Mouse (Mus musculus): ENCODE measurements around the gene Ip6k2. TPM values are rescaled to one million over a fixed set of nuclear protein-coding genes. Genes with fewer than 3 reads are reported as not detected.

The Ip6k2 gene
- polyA plus RNA-seq, 1 experiment from 2014 or later, result 74.7 TPM

DNA sequence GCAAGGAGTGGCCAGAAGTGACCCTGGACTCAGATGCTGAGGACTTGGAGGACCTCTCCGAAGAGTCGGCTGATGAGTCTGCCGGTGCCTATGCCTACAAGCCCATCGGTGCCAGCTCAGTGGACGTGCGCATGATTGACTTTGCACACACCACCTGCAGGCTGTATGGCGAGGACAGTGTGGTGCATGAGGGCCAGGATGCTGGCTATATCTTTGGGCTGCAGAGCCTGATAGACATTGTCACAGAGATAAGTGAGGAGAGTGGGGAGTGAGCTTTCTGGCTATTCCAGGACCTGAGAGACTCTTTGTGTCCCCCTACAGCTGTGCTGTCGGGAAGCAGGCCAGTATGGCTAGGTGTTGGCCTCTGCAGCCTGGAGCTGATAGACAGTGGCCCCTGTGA lies 22.2 kb downstream of the Ip6k2 start:
- H3K36me3 ChIP-seq (ENCODE audit: control insufficient read depth, insufficient read depth, low read length), result peaks cover 67% of the 10 kb centered on the region
- no peak overlapping the region for H3K4me2 ChIP-seq (ENCODE audit: low read depth, low read length)
- H3K9me3 ChIP-seq (ENCODE audit: control insufficient read depth, low read length), result no peaks in the 10 kb centered on the region
- H3K27ac ChIP-seq (replicated peaks; ENCODE audit: low read depth, low read length), result no peak overlapping the region
- peaks cover 9% of the 10 kb centered on the region for H3K4me1 ChIP-seq (ENCODE audit: control insufficient read depth, insufficient read depth, low read length)
- DNase-seq (ENCODE audit: low spot score) (no peak), ATAC-seq (ENCODE audit: low read depth) (no peak)
- no peaks in the 10 kb centered on the region for H3K27me3 ChIP-seq (replicated peaks; ENCODE audit: control insufficient read depth, insufficient read depth, low read length)
- no peak overlapping the region for H3K4me3 ChIP-seq (ENCODE audit: low read depth, low read length)
- WGBS, result 84% methylated on average over 8 of the region's 8 CpGs
- H3K9ac ChIP-seq (ENCODE audit: low read depth, low read length), result no peak overlapping the region

DNA sequence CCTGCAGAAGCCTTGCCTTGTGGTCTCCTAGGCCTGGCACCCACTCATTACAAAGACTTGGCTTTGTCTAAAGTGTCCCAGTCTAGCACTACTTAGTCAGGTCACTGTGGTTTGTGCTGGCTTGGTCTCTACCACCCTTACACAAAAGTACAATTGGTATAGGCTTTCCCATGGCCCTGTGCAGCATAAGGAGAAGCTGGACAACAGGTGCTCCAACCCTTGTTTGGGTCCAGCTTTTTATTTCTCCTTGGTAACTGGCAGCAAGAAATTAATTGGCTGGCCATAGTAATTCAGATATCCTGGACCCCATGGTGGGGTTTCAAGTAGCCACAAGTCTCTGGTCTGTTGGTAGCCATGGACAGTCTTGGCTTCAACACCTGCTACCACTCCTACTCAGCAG lies 22.8 kb downstream of the Ip6k2 start:
- no peak overlapping the region for H3K9ac ChIP-seq (ENCODE audit: low read depth, low read length)
- peaks cover 65% of the 10 kb centered on the region for H3K36me3 ChIP-seq (ENCODE audit: control insufficient read depth, insufficient read depth, low read length)
- no peak overlapping the region for H3K4me2 ChIP-seq (ENCODE audit: low read depth, low read length)
- no peak overlapping the region for H3K4me3 ChIP-seq (ENCODE audit: low read depth, low read length)
- H3K27ac ChIP-seq (replicated peaks; ENCODE audit: low read depth, low read length), result no peak overlapping the region
- H3K9me3 ChIP-seq (ENCODE audit: control insufficient read depth, low read length), result no peaks in the 10 kb centered on the region
- DNase-seq (ENCODE audit: low spot score), result no peak
- H3K27me3 ChIP-seq (replicated peaks; ENCODE audit: control insufficient read depth, insufficient read depth, low read length), result no peaks in the 10 kb centered on the region
- ATAC-seq (ENCODE audit: low read depth), result no peak
- H3K4me1 ChIP-seq (ENCODE audit: control insufficient read depth, insufficient read depth, low read length), result peaks cover 9% of the 10 kb centered on the region

DNA sequence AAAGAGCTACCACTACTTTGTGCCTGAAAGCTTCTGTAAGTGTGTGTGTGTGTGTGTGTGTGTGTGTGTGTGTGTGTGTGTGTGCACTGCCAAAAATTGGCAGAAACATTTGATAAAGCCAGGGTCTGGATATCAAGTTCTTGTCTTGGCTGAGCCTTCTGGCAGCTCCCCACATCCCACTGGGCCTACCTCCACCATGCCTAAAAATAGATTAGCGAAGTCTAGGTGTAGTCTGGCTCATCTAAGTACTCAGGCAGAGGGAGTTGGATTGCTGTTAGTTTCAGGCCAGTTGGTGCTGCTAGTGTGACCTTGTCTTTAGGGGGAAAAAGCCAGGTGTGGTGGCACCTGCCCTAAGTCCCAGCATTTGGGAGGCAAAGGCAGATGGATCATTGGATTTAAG lies 23.2 kb downstream of the Ip6k2 start:
- DNase-seq (ENCODE audit: low spot score), result no peak
- Histone ChIP-seq H3K4me1 (ENCODE audit: control insufficient read depth, insufficient read depth, low read length) (peaks cover 9% of the 10 kb centered on the region), H3K4me3 (ENCODE audit: low read depth, low read length) (no peak overlapping the region), H3K27me3 (replicated peaks; ENCODE audit: control insufficient read depth, insufficient read depth, low read length) (no peaks in the 10 kb centered on the region), H3K36me3 (ENCODE audit: control insufficient read depth, insufficient read depth, low read length) (peaks cover 65% of the 10 kb centered on the region), H3K9ac (ENCODE audit: low read depth, low read length) (no peak overlapping the region), H3K27ac (replicated peaks; ENCODE audit: low read depth, low read length) (no peak overlapping the region), H3K9me3 (ENCODE audit: control insufficient read depth, low read length) (no peaks in the 10 kb centered on the region), H3K4me2 (ENCODE audit: low read depth, low read length) (no peak overlapping the region)
- 73% methylated on average over 1 of the region's 1 CpGs for WGBS
- ATAC-seq (ENCODE audit: low read depth), result no peak

DNA sequence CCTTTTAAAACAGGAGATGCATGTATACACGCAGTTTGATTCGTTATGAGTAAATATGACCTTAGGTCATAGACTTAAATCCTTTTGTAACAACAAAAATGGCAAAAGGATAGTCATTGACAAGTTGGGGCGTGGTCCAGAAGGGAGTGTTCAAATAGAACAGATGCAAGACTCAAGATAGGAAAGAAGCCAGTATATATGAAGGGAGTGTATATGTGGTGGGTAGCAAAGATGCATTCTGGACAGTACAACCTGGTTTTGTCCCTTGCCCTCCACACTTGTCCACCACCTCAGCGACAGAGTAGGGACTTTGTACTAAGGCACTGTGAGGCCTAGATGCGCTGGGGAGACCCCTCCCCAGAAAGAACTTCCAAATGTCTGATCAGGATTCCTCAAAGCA lies 24.1 kb downstream of the Ip6k2 start:
- Histone ChIP-seq H3K4me2 (ENCODE audit: low read depth, low read length) (no peak overlapping the region), H3K9me3 (ENCODE audit: control insufficient read depth, low read length) (no peaks in the 10 kb centered on the region), H3K36me3 (ENCODE audit: control insufficient read depth, insufficient read depth, low read length) (peaks cover 65% of the 10 kb centered on the region), H3K4me3 (ENCODE audit: low read depth, low read length) (no peak overlapping the region), H3K27ac (replicated peaks; ENCODE audit: low read depth, low read length) (no peak overlapping the region), H3K9ac (ENCODE audit: low read depth, low read length) (no peak overlapping the region), H3K4me1 (ENCODE audit: control insufficient read depth, insufficient read depth, low read length) (peaks cover 9% of the 10 kb centered on the region), H3K27me3 (replicated peaks; ENCODE audit: control insufficient read depth, insufficient read depth, low read length) (no peaks in the 10 kb centered on the region)
- DNase-seq (ENCODE audit: low spot score) (no peak), ATAC-seq (ENCODE audit: low read depth) (no peak)
- WGBS, result 72% methylated on average over 5 of the region's 5 CpGs

DNA sequence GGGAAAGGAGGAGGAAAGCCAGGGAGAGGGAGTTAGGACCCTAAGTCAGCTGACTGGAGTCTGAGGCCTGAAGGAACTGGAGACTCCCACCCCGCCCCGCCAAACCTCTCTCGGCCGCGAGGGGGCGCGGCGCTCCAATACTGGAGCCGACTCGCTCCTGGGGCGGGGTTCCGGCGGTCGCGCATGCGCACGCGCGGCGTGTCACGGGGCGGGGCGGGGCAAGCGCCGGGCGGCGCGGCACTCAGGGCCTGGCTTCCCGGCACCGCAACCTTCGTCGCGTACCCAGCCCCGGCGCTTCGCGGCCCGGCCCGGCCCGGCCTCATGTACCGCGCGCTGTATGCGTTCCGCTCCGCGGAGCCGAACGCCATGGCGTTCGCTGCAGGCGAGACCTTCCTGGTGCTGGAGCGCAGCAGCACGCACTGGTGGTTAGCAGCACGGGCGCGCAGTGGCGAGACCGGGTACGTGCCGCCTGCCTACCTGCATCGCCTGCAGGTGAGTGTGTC lies 24.6 kb downstream of the Ip6k2 start, which contains the start of gene Nckipsd:
TSS of gene Nckipsd (plus strand) at position 206 of the 503 bp plus-strand sequence.
- peak; percentile 91 for DNase-seq (ENCODE audit: low spot score)
- Histone ChIP-seq H3K27me3 (replicated peaks; ENCODE audit: control insufficient read depth, insufficient read depth, low read length) (no peaks in the 10 kb centered on the region), H3K4me1 (ENCODE audit: control insufficient read depth, insufficient read depth, low read length) (peaks cover 9% of the 10 kb centered on the region), H3K36me3 (ENCODE audit: control insufficient read depth, insufficient read depth, low read length) (peaks cover 65% of the 10 kb centered on the region), H3K4me2 (ENCODE audit: low read depth, low read length) (peak within 1 kb of the TSS; percentile 82), H3K9ac (ENCODE audit: low read depth, low read length) (peak within 1 kb of the TSS; percentile 84), H3K27ac (replicated peaks; ENCODE audit: low read depth, low read length) (no peak within 1 kb of the TSS), H3K4me3 (ENCODE audit: low read depth, low read length) (peak within 1 kb of the TSS; percentile 80), H3K9me3 (ENCODE audit: control insufficient read depth, low read length) (no peaks in the 10 kb centered on the region)
- peak; percentile 87 for ATAC-seq (ENCODE audit: low read depth)
- WGBS, result under 1% methylated on average over 39 of the region's 62 CpGs

DNA sequence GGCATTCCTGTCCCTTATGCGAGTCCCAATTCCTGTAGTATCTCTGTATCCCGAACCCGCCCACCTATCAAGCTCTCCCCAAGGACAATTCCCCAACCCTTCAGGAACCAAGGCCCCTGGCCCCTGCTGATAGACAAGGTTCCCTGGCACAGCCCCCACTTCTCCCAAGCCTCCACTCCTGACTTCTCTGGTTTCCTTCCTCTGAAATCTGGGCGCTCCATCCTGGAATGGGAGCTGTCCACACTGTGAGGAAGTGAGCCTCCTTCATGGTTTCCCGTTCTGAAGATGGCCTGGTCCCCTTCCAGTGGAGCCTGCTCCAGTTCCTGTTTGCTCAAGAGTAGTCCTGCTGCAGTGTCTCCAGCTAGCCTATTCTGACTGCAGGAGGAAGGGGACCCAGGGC lies 25.6 kb downstream of the Ip6k2 start:
- H3K27me3 ChIP-seq (replicated peaks; ENCODE audit: control insufficient read depth, insufficient read depth, low read length), result no peaks in the 10 kb centered on the region
- H3K4me3 ChIP-seq (ENCODE audit: low read depth, low read length), result peak overlapping the region; percentile 80
- DNase-seq (ENCODE audit: low spot score) (no peak), ATAC-seq (ENCODE audit: low read depth) (no peak)
- H3K4me1 ChIP-seq (ENCODE audit: control insufficient read depth, insufficient read depth, low read length), result peaks cover 9% of the 10 kb centered on the region
- peaks cover 63% of the 10 kb centered on the region for H3K36me3 ChIP-seq (ENCODE audit: control insufficient read depth, insufficient read depth, low read length)
- H3K27ac ChIP-seq (replicated peaks; ENCODE audit: low read depth, low read length), result no peak overlapping the region
- 64% methylated on average over 5 of the region's 5 CpGs for WGBS
- peak overlapping the region; percentile 84 for H3K9ac ChIP-seq (ENCODE audit: low read depth, low read length)
- H3K9me3 ChIP-seq (ENCODE audit: control insufficient read depth, low read length), result no peaks in the 10 kb centered on the region
- H3K4me2 ChIP-seq (ENCODE audit: low read depth, low read length), result peak overlapping the region; percentile 82

DNA sequence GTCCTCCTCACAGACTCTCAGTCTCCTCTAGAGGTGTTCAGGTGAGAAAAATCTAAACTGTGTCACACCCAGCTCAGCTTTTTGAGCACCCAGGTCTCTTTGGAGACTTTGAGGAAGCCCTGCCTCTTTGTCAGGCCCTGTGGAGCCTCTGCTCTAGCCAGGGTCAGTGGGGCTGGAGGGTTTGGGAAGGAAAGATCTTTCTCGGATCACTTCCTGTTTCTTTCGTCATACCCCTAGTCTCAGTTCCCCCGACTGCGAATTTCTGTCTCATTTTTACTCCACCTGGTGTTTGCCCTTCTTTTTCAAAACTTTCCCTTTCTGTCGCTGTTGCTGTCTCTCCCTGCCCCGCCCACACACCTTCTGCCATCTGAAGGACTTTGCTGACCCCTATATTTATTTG lies 26.1 kb downstream of the Ip6k2 start:
- Histone ChIP-seq H3K27me3 (replicated peaks; ENCODE audit: control insufficient read depth, insufficient read depth, low read length) (no peaks in the 10 kb centered on the region), H3K4me1 (ENCODE audit: control insufficient read depth, insufficient read depth, low read length) (peaks cover 9% of the 10 kb centered on the region), H3K4me3 (ENCODE audit: low read depth, low read length) (no peak overlapping the region), H3K36me3 (ENCODE audit: control insufficient read depth, insufficient read depth, low read length) (peaks cover 63% of the 10 kb centered on the region), H3K27ac (replicated peaks; ENCODE audit: low read depth, low read length) (no peak overlapping the region), H3K9me3 (ENCODE audit: control insufficient read depth, low read length) (no peaks in the 10 kb centered on the region), H3K4me2 (ENCODE audit: low read depth, low read length) (no peak overlapping the region), H3K9ac (ENCODE audit: low read depth, low read length) (no peak overlapping the region)
- ATAC-seq (ENCODE audit: low read depth), result no peak
- no peak for DNase-seq (ENCODE audit: low spot score)
- WGBS, result 85% methylated on average over 6 of the region's 6 CpGs

DNA sequence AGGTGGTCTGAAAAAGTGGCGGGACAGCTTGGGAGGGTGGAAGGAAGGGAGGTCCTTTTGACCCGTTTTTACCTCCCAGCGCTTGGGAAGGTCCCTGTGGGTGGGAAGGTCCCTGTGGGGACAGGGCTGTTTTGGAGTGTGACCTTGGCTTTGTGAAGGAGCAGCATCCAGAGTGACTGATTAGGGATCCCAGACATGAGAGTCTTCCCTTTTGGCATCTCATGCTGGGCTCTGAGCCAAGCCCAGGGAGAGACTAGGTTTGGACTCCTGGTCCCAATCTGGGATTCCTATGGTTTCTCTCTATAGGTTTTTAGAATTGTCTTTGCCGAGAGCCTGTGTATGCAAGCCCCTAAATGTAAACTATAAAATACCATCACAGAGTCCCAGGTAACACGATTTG lies 26.9 kb downstream of the Ip6k2 start:
- DNase-seq (ENCODE audit: low spot score) (no peak), ATAC-seq (ENCODE audit: low read depth) (no peak)
- no peaks in the 10 kb centered on the region for H3K9me3 ChIP-seq (ENCODE audit: control insufficient read depth, low read length)
- no peak overlapping the region for H3K4me2 ChIP-seq (ENCODE audit: low read depth, low read length)
- H3K36me3 ChIP-seq (ENCODE audit: control insufficient read depth, insufficient read depth, low read length), result peaks cover 63% of the 10 kb centered on the region
- H3K27me3 ChIP-seq (replicated peaks; ENCODE audit: control insufficient read depth, insufficient read depth, low read length), result no peaks in the 10 kb centered on the region
- no peak overlapping the region for H3K4me3 ChIP-seq (ENCODE audit: low read depth, low read length)
- H3K9ac ChIP-seq (ENCODE audit: low read depth, low read length), result no peak overlapping the region
- H3K27ac ChIP-seq (replicated peaks; ENCODE audit: low read depth, low read length), result no peak overlapping the region
- 81% methylated on average over 5 of the region's 5 CpGs for WGBS
- peaks cover 9% of the 10 kb centered on the region for H3K4me1 ChIP-seq (ENCODE audit: control insufficient read depth, insufficient read depth, low read length)

DNA sequence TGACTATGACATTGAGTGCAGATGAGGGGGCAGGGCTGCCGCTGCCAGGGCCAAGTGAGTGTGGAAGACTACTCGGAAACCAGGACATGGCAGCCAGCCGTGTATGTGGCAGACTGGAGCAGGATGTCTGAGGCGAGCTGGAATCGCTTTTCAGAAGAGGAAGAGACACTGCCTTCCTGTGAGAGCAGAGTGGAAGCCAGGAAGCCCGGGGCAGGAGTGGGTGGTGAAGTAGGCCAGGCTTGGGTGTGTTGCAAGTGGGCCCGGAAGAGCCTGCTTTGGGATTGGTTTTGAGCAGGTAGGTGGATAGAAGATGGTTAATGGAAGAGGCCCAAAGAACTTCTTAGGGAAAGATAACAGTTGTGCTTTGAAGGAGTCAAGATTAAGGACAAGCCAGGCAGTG lies 32.0 kb downstream of the Ip6k2 start:
- DNase-seq (ENCODE audit: low spot score), result no peak
- no peak overlapping the region for H3K27ac ChIP-seq (replicated peaks; ENCODE audit: low read depth, low read length)
- 90% methylated on average over 7 of the region's 7 CpGs for WGBS

More for the DNA sequence above, 32.0 kb downstream of the Ip6k2 start:
- Histone ChIP-seq H3K9ac (ENCODE audit: low read depth, low read length) (no peak overlapping the region), H3K4me3 (ENCODE audit: low read depth, low read length) (no peak overlapping the region), H3K27me3 (replicated peaks; ENCODE audit: control insufficient read depth, insufficient read depth, low read length) (no peaks in the 10 kb centered on the region), H3K4me1 (ENCODE audit: control insufficient read depth, insufficient read depth, low read length) (no peaks in the 10 kb centered on the region), H3K4me2 (ENCODE audit: low read depth, low read length) (no peak overlapping the region), H3K36me3 (ENCODE audit: control insufficient read depth, insufficient read depth, low read length) (peaks cover 68% of the 10 kb centered on the region), H3K9me3 (ENCODE audit: control insufficient read depth, low read length) (no peaks in the 10 kb centered on the region)
- ATAC-seq (ENCODE audit: low read depth), result no peak
